Mouse (Mus musculus): Measurements from ENCODE around the gene Atf7. TPM values are rescaled to one million over a fixed set of nuclear protein-coding genes. Genes with fewer than 3 reads are reported as not detected.
"Not testable (repeated sequence)": the region's sequence is repeated elsewhere in the genome, so short reads cannot be mapped to it uniquely, and the experiment has no call there.

Gene Atf7
- total RNA-seq, 1 experiment from 2014 or later = 26.9 TPM

DNA sequence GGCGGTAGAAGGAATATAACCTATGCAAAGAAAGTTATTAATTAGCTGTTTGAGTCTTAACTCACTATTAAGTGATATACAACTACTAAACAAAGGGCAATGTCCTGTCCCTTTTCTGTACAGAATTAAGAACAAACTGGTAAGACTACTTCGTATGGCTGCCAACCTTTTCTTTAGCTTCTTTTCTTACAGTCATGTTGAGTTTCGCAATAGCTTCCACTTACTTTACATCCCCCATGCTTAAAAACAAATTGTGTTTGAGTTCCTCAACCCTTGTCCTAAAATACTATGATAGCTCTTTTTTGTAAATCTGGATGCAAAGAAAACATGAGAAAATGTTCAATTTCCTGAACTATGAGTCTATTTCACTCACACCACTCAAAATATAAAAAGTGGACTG is 2.1 kb downstream of the Atf7 start:
- ATAC-seq (replicated peaks; ENCODE audit: insufficient number of reproducible peaks, low FRiP score, low TSS enrichment, poor library complexity, severe bottlenecking) = no peak

DNA sequence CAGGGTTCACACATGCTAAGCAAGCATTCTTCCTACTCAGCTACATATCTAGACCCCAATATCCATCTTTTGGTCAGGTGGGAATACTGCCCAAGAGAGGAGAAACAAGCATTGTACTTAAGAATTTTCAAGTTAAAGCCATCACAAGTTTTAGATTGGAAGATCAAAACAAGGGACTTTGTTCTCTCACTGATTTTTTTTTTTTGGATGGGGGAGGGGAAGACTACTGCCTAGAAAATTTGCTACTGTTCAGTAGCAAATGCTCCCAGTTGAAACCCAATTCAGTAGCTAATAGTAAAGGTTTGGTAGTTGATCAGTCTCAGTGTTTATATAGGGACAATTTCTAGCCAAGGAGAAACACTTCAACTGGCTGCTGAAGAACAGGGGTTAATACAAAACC is 2.7 kb downstream of the Atf7 start:
- no peak for ATAC-seq (replicated peaks; ENCODE audit: insufficient number of reproducible peaks, low FRiP score, low TSS enrichment, poor library complexity, severe bottlenecking)

DNA sequence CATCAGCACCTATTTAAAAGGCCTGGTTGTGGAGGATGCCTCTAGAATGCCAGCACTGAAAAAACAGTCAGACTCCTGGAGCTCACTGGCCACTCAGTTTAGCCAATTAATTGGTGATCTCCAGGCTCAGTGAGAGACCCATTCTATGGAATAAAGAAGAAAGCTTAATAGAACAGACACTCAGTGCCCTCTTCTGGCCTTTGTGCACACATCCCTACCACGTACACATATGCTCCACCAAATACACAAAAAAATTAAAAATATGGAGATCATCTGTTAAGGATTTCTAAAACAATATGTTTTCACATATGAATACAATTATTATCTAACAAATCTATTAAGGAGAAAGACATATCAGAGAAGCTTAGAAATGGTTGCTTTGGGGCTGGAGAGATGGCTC is 4.5 kb downstream of the Atf7 start:
- no peak for ATAC-seq (replicated peaks; ENCODE audit: insufficient number of reproducible peaks, low FRiP score, low TSS enrichment, poor library complexity, severe bottlenecking)

DNA sequence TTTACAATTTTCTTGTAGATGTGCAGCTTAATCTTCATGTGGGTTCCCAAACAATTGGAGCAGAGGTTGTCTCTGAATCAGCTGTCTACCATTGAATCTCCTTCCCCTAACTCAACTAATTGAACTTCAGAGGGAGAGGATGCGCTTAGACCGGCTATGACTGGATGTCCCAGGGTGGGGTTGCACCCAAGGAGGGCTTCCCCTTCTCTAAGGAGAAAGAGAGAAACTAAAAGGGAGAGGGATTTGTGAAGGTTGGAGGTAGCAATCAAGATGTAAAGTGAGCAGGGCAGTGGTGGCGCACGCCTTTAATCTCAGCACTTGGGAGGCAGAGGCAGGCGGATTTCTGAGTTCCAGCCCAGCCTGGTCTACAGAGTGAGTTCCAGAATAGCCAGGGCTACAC is 5.8 kb downstream of the Atf7 start:
- ATAC-seq (replicated peaks; ENCODE audit: insufficient number of reproducible peaks, low FRiP score, low TSS enrichment, poor library complexity, severe bottlenecking) = no peak

DNA sequence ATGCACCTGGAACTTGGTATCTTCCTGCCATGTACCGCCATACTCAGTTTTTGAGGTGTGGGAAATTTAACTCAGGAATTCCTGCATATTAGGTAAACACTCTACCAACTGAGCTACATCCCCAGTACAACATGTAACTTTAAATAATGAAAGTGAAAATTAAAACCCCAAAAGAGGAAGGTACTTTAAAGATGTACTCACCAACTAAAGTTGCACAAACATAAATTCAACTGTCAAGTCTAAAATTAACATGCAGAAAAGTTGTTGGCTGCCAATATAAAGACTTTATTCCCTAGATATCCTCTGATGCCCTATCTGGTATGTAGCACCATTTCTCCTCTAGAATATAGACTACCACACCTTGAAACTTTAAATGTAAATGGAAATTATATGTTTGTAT is 7.6 kb downstream of the Atf7 start:
- ATAC-seq (replicated peaks; ENCODE audit: insufficient number of reproducible peaks, low FRiP score, low TSS enrichment, poor library complexity, severe bottlenecking) = peak; percentile 73

DNA sequence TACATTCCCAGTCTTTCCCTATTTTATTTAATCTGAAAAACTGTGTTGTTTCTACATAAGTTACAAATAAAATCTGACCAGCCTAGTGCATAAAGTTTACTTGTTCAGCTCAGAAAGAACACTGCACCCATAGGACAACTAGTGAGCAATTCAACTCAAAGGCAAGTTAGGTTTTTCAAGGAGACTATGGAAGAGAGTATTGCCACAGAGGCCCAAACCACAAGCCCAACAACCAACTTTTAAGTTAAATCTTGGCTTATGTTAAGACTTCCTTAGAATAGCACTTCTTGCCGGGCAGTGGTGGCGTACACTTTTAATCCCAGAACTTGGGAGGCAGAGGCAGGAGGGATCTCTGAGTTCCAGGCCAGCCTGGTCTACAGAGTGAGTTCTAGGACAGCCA is 9.1 kb downstream of the Atf7 start:
- no peak for ATAC-seq (replicated peaks; ENCODE audit: insufficient number of reproducible peaks, low FRiP score, low TSS enrichment, poor library complexity, severe bottlenecking)

DNA sequence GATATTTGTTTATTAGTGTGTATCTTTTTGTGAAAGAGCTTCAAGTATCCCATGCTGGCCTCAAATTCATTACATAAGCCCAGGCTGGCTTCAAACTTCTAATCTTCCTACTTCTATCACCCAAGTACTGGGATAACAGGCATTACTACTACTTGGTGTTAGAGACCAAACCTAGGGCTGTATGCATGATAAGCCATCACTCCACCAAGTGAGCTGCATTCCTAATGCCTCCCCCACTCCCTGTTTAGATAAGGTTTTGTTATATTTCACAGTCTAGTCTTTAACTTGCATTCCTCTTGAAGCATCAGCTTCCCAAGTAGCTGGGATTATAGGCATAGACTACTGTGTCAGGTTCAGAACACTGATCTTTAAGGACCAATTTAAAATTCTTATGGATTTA is 11.0 kb downstream of the Atf7 start:
- ATAC-seq (replicated peaks; ENCODE audit: insufficient number of reproducible peaks, low FRiP score, low TSS enrichment, poor library complexity, severe bottlenecking) = no peak

DNA sequence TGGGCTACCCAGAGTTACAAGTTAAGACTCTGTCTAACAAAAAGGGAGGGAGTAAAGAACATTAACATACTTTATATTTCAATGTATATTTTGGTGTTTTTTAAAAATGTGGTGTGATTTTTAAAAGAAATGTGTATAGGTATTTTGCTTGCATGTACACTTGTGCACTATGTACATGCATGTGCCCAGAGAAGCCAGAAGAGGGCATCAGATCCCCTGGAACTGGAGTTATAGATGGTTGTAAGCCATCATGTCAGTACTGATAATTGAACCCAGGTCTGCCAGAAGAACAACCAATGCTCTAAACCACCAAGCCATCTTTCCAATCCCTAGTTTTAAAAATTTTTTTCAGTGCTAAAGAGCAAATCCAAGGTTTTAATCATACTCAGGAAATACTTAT is 12.3 kb downstream of the Atf7 start:
- ATAC-seq (replicated peaks; ENCODE audit: insufficient number of reproducible peaks, low FRiP score, low TSS enrichment, poor library complexity, severe bottlenecking) = no peak

DNA sequence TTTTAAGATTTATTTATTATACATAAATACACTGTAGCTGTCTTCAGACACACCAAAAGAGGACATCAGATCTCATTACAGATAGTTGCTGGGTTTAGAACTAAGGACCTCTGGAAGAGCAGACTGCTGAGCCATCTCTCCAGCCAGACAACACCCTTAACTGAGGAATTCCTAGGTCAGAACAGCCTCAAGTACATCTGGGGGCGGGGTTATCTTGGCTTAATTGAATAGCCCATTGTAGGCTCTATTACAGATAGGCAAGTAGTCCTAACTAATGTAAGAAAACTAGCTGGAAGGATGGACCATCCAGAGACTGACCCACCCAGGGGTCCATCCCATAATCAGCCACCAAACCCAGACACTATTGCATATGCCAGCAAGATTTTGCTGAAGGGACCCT is 16.7 kb downstream of the Atf7 start:
- ATAC-seq (replicated peaks; ENCODE audit: insufficient number of reproducible peaks, low FRiP score, low TSS enrichment, poor library complexity, severe bottlenecking) = not testable (repeated sequence)

DNA sequence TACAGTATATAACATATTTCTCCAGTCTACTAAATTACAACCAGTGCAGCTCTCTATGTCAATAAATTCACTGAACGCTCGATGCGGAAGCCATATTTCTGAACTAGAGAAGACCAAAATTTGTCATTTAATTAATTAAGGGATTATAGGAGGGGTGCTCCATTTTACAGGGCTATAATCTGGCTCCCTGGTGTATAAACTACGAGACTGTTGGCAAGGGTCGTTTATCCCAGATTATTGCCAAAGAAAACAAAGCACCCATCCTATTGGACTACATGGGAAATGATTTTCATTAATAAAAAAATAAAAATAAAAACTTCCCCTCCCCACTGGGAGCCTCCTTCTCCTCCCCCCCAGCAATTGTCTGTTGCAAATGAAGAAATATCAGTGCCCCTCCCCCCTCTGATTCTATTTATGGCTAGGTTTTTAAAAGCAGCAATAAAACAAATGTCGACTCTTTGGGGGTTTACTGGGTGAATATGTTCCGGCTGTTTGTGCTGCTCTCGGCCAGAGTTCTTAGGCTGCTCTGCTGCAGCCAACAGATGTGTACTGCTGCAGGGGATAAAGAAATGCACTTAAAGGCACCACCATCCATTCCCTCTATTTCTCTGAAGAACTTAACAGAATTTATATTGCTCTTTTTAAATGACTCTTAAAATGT is 31.1 kb downstream of the Atf7 start:
- ATAC-seq (replicated peaks; ENCODE audit: insufficient number of reproducible peaks, low FRiP score, low TSS enrichment, poor library complexity, severe bottlenecking) = no peak

DNA sequence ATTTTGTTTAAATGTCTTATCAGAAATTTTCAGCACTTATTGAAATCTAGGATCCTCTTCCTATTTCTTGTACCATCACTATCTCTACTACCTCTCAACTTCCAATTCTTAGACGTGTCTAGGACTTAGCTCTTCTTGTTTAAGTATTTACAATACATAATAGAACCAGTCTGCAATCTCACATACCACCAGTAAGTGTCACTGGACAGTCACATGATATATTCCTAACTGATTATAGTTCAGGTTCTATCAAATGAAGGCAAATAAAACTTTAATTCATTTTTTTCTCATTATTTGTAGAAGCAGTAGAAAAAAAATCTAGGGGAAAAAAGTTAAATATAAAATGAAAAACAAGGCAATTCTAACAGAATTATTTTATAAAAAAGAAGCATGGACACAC is 32.6 kb downstream of the Atf7 start:
- ATAC-seq (replicated peaks; ENCODE audit: insufficient number of reproducible peaks, low FRiP score, low TSS enrichment, poor library complexity, severe bottlenecking) = no peak

DNA sequence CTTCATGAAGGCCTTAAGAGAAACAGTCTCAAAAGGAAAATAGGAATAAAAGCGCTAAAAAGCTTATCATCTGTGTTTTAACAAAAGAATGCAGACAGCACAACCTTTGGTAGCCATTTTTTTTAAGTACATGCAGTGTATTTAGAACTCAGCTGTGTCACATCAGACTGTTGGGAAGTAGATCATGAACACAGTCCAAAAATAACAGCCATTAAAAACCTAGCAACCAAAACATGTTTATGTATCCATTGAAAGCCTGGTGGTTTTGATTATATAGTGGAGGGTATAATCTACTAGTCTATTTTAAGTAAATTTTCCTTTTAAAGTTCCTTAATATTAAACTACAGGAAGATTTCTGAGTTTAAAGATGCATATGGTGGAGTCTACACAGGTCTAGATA is 34.7 kb downstream of the Atf7 start:
- no peak for ATAC-seq (replicated peaks; ENCODE audit: insufficient number of reproducible peaks, low FRiP score, low TSS enrichment, poor library complexity, severe bottlenecking)

DNA sequence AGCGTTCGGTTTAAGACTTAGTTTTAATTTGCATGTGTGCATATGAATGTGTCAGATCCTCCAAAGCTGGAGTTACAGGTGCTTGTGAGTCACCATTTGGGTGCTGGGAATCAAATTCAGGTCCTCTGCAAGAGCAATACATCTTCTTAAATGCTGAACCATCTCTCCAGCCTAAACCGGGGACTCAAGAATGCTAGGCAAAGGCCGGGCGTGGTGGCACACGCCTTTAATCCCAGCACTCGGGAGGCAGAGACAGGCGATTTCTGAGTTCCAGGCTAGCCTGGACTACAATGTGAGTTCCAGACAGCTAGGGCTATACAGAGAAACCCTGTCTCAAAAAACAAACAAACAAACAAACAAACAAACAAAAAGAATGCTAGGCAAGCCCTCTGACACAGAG is 35.4 kb downstream of the Atf7 start:
- ATAC-seq (replicated peaks; ENCODE audit: insufficient number of reproducible peaks, low FRiP score, low TSS enrichment, poor library complexity, severe bottlenecking) = no peak

DNA sequence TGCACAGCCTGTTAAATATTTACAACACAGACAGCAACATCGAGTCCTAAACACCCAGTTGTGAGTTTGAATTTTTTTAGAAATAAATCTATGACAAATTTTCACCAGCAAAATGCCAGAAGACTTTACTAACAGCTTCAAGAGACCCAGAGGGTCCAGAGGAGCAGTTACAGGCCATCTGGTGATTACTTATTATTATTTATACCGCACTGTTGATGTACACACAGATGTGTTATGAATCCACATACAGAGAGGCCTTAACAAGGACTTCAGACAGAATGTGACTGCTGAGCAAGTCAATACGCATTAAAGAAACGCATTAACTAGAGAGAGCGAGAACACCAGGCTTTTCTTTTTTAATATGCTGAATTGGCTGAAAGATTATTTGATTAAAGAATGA is 39.8 kb downstream of the Atf7 start:
- ATAC-seq (replicated peaks; ENCODE audit: insufficient number of reproducible peaks, low FRiP score, low TSS enrichment, poor library complexity, severe bottlenecking) = no peak

DNA sequence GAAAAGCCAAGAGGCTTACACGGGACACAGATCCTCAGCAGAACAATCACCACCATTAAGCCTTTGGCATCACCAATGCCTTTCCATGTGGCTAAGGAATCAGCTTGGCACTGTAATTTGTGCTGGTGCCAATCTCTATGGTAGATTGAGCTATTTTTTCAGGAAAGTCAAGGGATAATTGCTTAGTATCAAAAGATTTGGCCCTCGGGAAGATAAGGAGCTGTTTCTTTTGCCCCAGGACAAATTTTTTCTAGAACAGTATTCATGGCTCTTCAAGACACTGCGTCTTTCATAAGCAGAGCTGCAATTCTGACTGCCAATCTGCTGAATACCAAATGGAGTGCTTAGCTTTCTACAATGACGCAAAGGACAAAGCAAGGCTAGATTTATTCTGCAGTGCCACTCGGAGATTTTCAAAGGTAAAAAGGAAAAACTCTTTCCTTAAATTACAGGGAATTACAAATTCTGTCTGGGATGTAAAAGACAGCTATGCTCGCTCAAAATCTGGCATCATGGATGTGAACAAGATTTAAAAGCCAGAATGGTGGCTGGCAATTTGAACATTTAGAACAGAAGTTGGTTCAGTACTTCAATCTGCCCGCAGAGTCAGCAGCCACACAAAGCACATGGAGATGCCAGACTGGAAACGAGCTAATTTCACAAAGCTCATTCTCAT is 41.4 kb downstream of the Atf7 start:
- no peak for ATAC-seq (replicated peaks; ENCODE audit: insufficient number of reproducible peaks, low FRiP score, low TSS enrichment, poor library complexity, severe bottlenecking)

DNA sequence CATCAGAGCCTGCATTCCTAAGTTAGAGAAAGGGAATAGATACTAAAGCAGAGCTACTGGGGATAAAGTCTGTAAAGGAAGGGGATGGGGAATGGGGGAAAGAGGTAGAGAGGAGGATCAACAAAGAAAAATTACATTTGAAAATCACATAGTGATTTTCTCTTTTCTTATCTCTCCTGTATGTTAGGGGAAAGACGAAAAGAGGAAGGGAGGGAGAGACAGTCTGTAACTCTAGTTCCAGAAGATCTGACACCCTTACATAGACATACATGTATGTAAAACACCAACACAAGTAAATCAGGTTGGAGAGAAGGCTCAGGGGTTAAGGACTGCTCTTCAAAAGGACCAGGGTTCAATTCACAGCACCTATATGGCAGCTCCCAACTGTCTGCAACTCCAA is 44.1 kb downstream of the Atf7 start:
- ATAC-seq (replicated peaks; ENCODE audit: insufficient number of reproducible peaks, low FRiP score, low TSS enrichment, poor library complexity, severe bottlenecking) = no peak

DNA sequence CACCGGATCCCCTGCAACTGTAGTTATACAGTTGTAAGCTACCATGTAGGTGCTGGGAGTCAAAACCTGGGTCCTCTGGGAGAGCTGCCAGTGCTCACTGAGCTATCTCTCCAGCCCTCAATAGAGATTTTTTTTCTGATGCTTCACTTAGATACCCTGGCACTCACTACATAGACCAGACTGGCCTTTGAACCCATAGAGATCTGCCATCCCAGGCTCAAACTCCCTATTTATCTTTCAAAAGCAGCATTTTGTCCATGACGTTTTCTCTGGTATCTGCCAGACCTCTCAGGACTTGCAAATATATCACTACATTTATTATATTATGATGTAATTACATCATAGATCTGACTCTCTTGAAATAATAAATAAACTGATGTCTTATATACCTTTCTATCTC is 46.9 kb downstream of the Atf7 start:
- no peak for ATAC-seq (replicated peaks; ENCODE audit: insufficient number of reproducible peaks, low FRiP score, low TSS enrichment, poor library complexity, severe bottlenecking)

DNA sequence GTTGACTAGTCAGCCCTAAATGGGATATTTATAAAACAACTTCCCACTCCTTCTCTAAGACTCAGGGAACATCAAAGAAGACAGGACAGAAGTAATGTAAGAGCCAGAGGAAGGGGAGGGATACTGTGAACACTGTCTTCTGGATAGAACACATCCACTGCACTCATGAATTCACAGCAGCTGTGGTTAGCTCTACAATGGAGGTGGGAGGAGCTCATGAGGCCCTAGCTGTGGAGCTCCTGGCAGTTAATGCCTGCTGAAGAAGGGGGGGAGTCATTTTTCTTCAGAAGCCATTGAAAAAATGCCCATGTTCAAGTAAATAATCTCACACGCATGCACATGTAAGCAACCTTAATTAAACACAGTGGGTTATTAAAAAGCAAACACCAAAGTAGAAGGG is 48.3 kb downstream of the Atf7 start:
- ATAC-seq (replicated peaks; ENCODE audit: insufficient number of reproducible peaks, low FRiP score, low TSS enrichment, poor library complexity, severe bottlenecking) = no peak

DNA sequence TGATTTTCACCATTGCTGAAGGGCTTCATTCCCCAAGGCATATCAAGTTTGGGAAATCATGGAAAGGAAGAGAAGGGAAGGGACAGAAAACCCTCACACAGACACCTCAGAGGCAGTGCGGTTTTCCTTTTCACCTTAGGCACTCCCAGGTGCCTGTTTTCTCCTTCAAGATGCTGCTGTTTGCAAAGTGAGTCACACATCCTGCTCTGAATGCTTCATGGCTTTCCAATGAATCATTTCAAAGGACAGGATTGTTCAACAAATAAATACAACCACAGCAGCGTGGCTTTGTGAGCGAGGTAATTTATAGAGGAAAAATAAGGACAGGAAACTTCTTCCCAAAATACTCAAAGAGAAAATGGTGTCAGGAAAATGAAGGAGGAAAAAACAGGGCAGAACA is 53.2 kb downstream of the Atf7 start:
- ATAC-seq (replicated peaks; ENCODE audit: insufficient number of reproducible peaks, low FRiP score, low TSS enrichment, poor library complexity, severe bottlenecking) = no peak

DNA sequence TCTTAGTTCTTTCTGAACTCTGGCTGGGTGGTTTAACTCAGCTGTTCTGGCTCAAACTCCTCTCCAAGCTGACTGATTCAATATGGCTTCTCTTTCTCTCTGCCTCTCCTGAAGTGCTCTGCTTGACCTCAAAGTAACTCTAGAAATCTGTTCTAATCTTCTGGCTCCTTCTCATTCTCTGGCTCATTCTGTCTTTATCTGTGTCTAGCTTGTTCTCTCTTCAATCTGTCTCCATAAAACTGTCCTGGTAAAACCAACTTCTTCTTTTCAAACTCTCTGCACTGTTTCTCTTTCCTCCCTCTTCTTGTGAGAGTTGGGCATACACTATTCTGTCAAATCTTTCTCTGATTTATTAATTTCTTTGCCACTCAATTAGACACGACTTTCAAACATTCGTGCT is 57.4 kb downstream of the Atf7 start:
- ATAC-seq (replicated peaks; ENCODE audit: insufficient number of reproducible peaks, low FRiP score, low TSS enrichment, poor library complexity, severe bottlenecking) = no peak

DNA sequence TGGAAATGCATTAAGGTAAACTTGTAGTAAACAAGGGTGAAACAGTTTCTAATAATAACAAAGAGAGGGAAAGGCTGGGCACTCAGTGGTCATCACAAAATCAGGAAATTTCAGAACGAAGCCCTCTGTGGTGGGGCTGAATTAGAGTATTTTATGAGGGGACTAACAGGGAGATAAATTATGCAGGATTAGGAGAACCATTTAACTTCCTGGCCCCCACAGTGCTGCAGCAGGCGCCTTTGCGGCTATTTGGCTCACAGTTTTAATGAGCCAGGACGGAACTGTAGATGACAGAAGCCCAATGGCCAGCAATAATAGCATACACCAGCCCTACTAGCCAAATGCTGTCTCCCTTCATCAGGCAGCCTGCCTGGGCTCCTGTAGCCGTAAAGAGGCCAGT is 61.6 kb downstream of the Atf7 start:
- no peak for ATAC-seq (replicated peaks; ENCODE audit: insufficient number of reproducible peaks, low FRiP score, low TSS enrichment, poor library complexity, severe bottlenecking)

All from monocyte, adult 5-6 weeks (primary cell).